ENCODE assay signal across 16 mouse cellular contexts in genomic region chr1:157712519-157712918, GRCm38 (mm10).
"Had no signal": no experiment of that assay in that cellular context is flagged by ENCODE, and none has a peak within 500 bp of the region (broad histone marks: within the 10 kb centered on the region; RNA-seq: fewer than 3 reads in every experiment).

No protein-coding gene starts in this region.

- DNase-seq: kidney, adult 18-20 months; kidney, adult 9 months; kidney, postnatal 14 days; kidney, postnatal 4 days; liver, embryonic 13.5 days; lung, postnatal 10 days; lung, postnatal 36 days; midbrain, embryonic 14.5 days; thymus, adult 2 months; thymus, postnatal 14 days; thymus, postnatal 4 days had no signal

- H3K36me3 ChIP-seq: liver, embryonic 13.5 days; lung, embryonic 15.5 days; midbrain, embryonic 10.5 days; neural tube, embryonic 13.5 days had no signal

- H3K4me3 ChIP-seq: liver, embryonic 13.5 days; lung, embryonic 15.5 days; megakaryocyte, embryonic 14.5 days; midbrain, embryonic 10.5 days; neural tube, embryonic 13.5 days had no signal

- H3K4me1 ChIP-seq: liver, embryonic 13.5 days; lung, embryonic 15.5 days; megakaryocyte, embryonic 14.5 days had no signal

- H3K4me2 ChIP-seq: liver, embryonic 13.5 days; lung, embryonic 15.5 days; neural tube, embryonic 13.5 days had no signal

- H3K27ac ChIP-seq: liver, embryonic 13.5 days; lung, embryonic 15.5 days; midbrain, embryonic 10.5 days; neural tube, embryonic 13.5 days; stomach, postnatal 0 days had no signal

- H3K9ac ChIP-seq: liver, embryonic 13.5 days; lung, embryonic 15.5 days; neural tube, embryonic 13.5 days had no signal

- H3K27me3 ChIP-seq: liver, embryonic 13.5 days; lung, embryonic 15.5 days; megakaryocyte, embryonic 14.5 days; neural tube, embryonic 13.5 days had no signal

- H3K9me3 ChIP-seq: liver, embryonic 13.5 days; lung, embryonic 15.5 days; midbrain, embryonic 10.5 days; neural tube, embryonic 13.5 days had no signal
